Mouse (Mus musculus): ENCODE measurements around the gene Akirin2. TPM values are rescaled to one million over a fixed set of nuclear protein-coding genes. Genes with fewer than 3 reads are reported as not detected.
A peak's percentile ranks its signal among the peaks of the same experiment; 100 is the strongest.

The Akirin2 gene
- polyA plus RNA-seq, 1 experiment: 108 TPM

DNA sequence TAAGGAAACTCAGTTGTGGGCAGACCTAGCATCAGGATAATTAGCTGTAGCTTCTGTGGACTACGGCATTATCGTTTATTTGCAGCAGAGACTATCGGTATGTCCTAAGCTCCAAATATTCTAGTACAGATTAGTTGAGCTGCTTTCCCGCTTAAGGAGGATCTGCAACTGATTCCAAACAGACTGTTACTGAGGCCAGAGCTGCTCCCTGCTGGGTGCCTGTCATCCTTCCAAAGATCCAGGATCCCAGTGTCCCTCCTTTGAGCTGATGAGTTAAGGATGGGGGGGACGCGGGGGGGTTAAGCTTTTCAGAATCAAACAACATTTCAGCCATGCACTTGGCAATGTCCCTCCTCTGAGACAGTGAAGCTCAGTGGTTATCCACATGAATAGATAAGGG lies 20.8 kb upstream of the Akirin2 start:
- Histone ChIP-seq H3K27ac (ENCODE audit: control insufficient read depth, insufficient read depth, low read depth, low read length) (no peak overlapping the region), H3K4me1 (ENCODE audit: control insufficient read depth, insufficient read depth, low read length) (no peaks in the 10 kb centered on the region), H3K36me3 (ENCODE audit: control insufficient read depth, insufficient read depth, low read length) (no peaks in the 10 kb centered on the region), H3K4me3 (ENCODE audit: control insufficient read depth, low read depth, low read length) (no peak overlapping the region), H3K27me3 (ENCODE audit: control insufficient read depth, insufficient read depth, low read length) (no peaks in the 10 kb centered on the region)
- TF ChIP-seq POLR2A (IDR thresholded peaks at IDR 0.05; ENCODE audit: control insufficient read depth, low read depth, low read length) (no peak), CTCF (IDR thresholded peaks at IDR 0.05; ENCODE audit: control insufficient read depth, insufficient read depth, insufficient replicate concordance, low read depth, low read length) (no peak)

DNA sequence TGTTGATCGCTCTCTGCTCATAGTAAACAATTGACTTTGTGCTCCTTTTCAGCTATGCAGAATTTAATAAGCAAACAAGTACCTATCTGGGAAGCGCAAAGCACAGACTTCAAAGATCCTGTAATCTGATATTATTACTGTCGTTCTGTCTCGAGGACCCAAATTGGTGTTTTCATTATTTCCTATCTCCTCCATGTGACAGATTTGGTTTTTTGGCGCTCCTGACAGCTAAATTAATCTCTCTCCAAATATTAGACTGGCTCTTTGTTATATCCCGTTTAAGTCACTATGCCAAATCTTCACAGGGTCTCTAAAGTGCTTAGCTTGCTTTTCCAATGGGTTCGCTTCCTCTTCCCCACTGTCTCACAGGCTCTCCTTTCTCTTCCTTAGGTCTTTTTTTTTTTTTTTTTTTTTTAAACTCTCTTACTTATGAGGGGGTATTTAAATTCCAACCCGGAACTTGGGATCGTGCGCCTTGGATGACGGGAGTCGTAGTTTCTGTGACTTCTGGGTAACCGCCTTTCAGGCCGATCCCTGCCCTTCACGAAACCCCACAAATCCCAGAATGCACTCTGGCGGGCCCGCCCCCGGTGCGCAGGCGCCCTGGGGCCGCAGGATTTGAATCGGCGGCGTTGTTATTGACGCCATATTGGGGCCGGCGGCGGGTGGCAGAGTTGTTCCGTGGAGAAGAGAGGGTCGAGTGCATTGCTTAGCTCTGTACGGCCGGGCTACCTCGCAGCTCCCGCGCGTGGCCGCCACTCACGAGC lies 573 bp upstream of the Akirin2 start:
- Histone ChIP-seq H3K36me3 (ENCODE audit: control insufficient read depth, insufficient read depth, low read length) (no peaks in the 10 kb centered on the region), H3K27ac (ENCODE audit: control insufficient read depth, insufficient read depth, low read depth, low read length) (peak overlapping the region; percentile 85)
- TF ChIP-seq CTCF (IDR thresholded peaks at IDR 0.05; ENCODE audit: control insufficient read depth, insufficient read depth, insufficient replicate concordance, low read depth, low read length) (no peak), POLR2A (IDR thresholded peaks at IDR 0.05; ENCODE audit: control insufficient read depth, low read depth, low read length) (peak; percentile 65)

DNA sequence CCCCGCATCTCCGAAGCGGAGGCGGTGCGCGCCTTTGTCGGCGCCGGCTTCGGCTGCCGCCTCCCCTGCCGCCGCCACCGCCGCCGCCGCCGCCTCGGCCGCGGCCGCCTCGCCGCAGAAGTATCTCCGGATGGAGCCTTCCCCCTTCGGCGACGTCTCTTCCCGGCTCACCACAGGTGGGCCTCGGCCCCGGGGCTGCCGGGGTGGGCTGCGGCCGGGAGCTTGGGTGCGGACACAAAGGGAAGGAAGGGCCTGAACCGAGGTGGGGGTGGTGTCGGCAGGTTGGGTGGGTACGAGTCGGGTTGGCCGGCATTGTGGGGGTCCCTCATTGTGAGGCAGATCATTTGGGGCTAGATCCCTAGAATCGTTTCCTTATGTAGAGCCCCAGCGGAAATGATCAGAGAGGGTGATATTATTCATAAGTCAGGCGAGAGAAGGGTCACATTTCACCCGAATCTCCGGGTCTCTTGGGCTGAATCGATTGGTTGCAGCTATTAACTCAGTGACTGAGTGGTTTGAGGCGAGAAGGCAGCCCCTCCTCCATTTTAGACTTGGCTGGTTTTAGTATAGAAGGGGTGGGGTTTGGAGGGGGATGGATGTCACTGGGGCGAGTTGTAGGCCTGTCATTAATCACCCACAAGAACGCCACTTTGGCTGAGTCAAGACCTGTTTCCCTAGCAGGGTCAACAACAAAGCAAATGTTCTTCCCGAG lies 517 bp downstream of the Akirin2 start:
- TF ChIP-seq CTCF (IDR thresholded peaks at IDR 0.05; ENCODE audit: control insufficient read depth, insufficient read depth, insufficient replicate concordance, low read depth, low read length) (no peak), POLR2A (IDR thresholded peaks at IDR 0.05; ENCODE audit: control insufficient read depth, low read depth, low read length) (no peak)
- Histone ChIP-seq H3K4me3 (ENCODE audit: control insufficient read depth, low read depth, low read length) (peak overlapping the region; percentile 88), H3K4me1 (ENCODE audit: control insufficient read depth, insufficient read depth, low read length) (peaks cover 3% of the 10 kb centered on the region; the same call in 1 of the 2 replicates), H3K27me3 (ENCODE audit: control insufficient read depth, insufficient read depth, low read length) (no peaks in the 10 kb centered on the region), H3K27ac (ENCODE audit: control insufficient read depth, insufficient read depth, low read depth, low read length) (peak overlapping the region; percentile 85), H3K36me3 (ENCODE audit: control insufficient read depth, insufficient read depth, low read length) (no peaks in the 10 kb centered on the region)

More for the DNA sequence above, 573 bp upstream of the Akirin2 start:
- Histone ChIP-seq H3K4me1 (ENCODE audit: control insufficient read depth, insufficient read depth, low read length) (peaks cover 3% of the 10 kb centered on the region; the same call in 1 of the 2 replicates), H3K4me3 (ENCODE audit: control insufficient read depth, low read depth, low read length) (peak overlapping the region; percentile 88), H3K27me3 (ENCODE audit: control insufficient read depth, insufficient read depth, low read length) (no peaks in the 10 kb centered on the region)

DNA sequence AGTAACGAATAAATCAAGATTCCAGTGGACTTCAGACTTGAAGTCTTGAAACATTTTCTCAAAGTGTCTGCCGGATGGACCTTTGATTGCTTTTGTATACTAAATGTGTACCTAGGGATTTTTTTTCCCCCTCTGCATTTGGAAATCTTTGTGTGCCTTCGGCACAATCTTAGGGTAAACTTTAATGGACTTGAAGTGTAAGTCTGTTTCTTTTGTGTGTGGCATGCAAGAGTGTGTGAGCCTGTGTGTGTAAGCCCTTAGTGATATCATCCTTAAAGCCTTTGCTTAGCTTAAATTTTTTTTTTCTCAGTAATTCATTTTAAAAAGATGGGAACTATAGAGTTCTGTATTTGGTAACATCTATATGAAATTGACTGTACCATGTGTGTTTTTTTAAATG lies 1.2 kb downstream of the Akirin2 start:
- H3K36me3 ChIP-seq (ENCODE audit: control insufficient read depth, insufficient read depth, low read length): no peaks in the 10 kb centered on the region
- TF ChIP-seq POLR2A (IDR thresholded peaks at IDR 0.05; ENCODE audit: control insufficient read depth, low read depth, low read length): no peak
- no peak for TF ChIP-seq CTCF (IDR thresholded peaks at IDR 0.05; ENCODE audit: control insufficient read depth, insufficient read depth, insufficient replicate concordance, low read depth, low read length)
- H3K27me3 ChIP-seq (ENCODE audit: control insufficient read depth, insufficient read depth, low read length): no peaks in the 10 kb centered on the region
- H3K4me1 ChIP-seq (ENCODE audit: control insufficient read depth, insufficient read depth, low read length): peaks cover 3% of the 10 kb centered on the region; the same call in 1 of the 2 replicates
- H3K27ac ChIP-seq (ENCODE audit: control insufficient read depth, insufficient read depth, low read depth, low read length): no peak overlapping the region; the same call in 1 of the 2 replicates
- peak overlapping the region; percentile 88; the same call in 1 of the 2 replicates for H3K4me3 ChIP-seq (ENCODE audit: control insufficient read depth, low read depth, low read length)

DNA sequence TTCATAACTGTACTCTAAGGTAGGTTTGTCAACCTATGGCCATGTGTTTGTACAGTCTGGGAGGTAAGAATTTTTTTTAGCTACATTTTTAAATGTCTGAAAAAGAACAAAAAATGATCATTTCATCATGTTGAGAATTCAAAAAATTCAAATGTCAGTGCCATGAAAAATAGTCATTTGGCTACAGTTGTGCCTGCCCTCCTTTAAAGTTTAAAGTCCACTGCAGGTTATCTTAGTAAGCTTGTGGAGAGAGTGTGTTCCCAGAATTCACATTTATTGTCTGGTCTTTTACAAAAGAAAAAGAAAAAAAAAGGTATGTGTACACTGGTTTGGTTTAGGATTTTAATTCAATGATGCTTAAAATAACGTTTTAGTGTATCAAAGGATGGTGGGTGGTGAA lies 3.9 kb downstream of the Akirin2 start:
- TF ChIP-seq POLR2A (IDR thresholded peaks at IDR 0.05; ENCODE audit: control insufficient read depth, low read depth, low read length): no peak
- TF ChIP-seq CTCF (IDR thresholded peaks at IDR 0.05; ENCODE audit: control insufficient read depth, insufficient read depth, insufficient replicate concordance, low read depth, low read length): no peak
- no peaks in the 10 kb centered on the region for H3K36me3 ChIP-seq (ENCODE audit: control insufficient read depth, insufficient read depth, low read length)
- H3K4me1 ChIP-seq (ENCODE audit: control insufficient read depth, insufficient read depth, low read length): peaks cover 3% of the 10 kb centered on the region; the same call in 1 of the 2 replicates
- H3K27me3 ChIP-seq (ENCODE audit: control insufficient read depth, insufficient read depth, low read length): no peaks in the 10 kb centered on the region
- H3K27ac ChIP-seq (ENCODE audit: control insufficient read depth, insufficient read depth, low read depth, low read length): no peak overlapping the region
- no peak overlapping the region for H3K4me3 ChIP-seq (ENCODE audit: control insufficient read depth, low read depth, low read length)

DNA sequence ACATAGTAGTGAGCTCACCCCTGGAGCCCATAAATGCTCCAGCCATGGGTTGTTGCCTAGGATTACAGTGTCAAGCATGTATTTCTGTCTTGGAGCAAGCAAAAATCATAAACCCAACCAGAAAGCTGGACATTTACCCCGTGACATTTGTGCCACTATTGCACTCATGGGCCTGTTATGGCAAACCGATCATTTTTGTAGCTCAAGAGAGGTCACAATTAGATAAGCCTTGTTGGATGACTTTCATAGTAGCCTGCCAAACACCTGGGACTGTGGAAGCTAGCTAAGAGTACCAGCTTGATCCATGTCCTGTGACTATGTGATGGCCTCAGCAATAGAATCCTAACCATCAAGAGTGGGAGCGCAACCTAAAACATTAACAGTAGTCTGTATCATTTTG lies 4.9 kb downstream of the Akirin2 start:
- peaks cover 3% of the 10 kb centered on the region; the same call in 1 of the 2 replicates for H3K4me1 ChIP-seq (ENCODE audit: control insufficient read depth, insufficient read depth, low read length)
- no peaks in the 10 kb centered on the region for H3K27me3 ChIP-seq (ENCODE audit: control insufficient read depth, insufficient read depth, low read length)
- H3K4me3 ChIP-seq (ENCODE audit: control insufficient read depth, low read depth, low read length): no peak overlapping the region
- no peaks in the 10 kb centered on the region for H3K36me3 ChIP-seq (ENCODE audit: control insufficient read depth, insufficient read depth, low read length)
- no peak for TF ChIP-seq POLR2A (IDR thresholded peaks at IDR 0.05; ENCODE audit: control insufficient read depth, low read depth, low read length)
- TF ChIP-seq CTCF (IDR thresholded peaks at IDR 0.05; ENCODE audit: control insufficient read depth, insufficient read depth, insufficient replicate concordance, low read depth, low read length): no peak
- no peak overlapping the region for H3K27ac ChIP-seq (ENCODE audit: control insufficient read depth, insufficient read depth, low read depth, low read length)

DNA sequence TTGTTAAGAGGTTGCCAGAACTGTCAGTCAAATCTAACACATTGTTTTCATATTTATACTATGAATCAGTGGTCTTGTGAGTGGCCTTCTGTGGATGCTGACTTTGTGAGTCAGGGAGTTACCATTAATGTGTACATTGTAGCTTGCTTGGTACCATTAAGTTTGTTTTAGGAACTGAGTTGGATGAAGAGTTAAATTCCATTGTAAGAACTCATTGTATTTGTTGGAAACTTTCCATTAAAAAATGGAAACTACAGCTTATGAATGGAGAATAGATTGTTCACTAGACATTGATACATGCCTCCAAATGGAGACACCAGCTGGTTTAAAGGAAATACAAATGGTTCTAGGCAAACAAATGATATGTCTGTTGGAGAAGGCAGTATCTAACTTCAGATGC lies 5.4 kb downstream of the Akirin2 start:
- H3K27me3 ChIP-seq (ENCODE audit: control insufficient read depth, insufficient read depth, low read length): no peaks in the 10 kb centered on the region
- H3K4me3 ChIP-seq (ENCODE audit: control insufficient read depth, low read depth, low read length): no peak overlapping the region
- no peaks in the 10 kb centered on the region for H3K36me3 ChIP-seq (ENCODE audit: control insufficient read depth, insufficient read depth, low read length)
- TF ChIP-seq POLR2A (IDR thresholded peaks at IDR 0.05; ENCODE audit: control insufficient read depth, low read depth, low read length): no peak
- no peak overlapping the region for H3K27ac ChIP-seq (ENCODE audit: control insufficient read depth, insufficient read depth, low read depth, low read length)
- H3K4me1 ChIP-seq (ENCODE audit: control insufficient read depth, insufficient read depth, low read length): peaks cover 3% of the 10 kb centered on the region; the same call in 1 of the 2 replicates
